In genomic region chr13:13784981-13785783, GRCm38 (mm10) we compare ENCODE assay signal across 8 mouse cellular contexts. TPM values are rescaled to one million over a fixed set of nuclear protein-coding genes. Genes with fewer than 3 reads are reported as not detected.
DNase-seq lines count a peak whose midpoint lies in the region; ATAC-seq lines count a peak whose summit lies in the region.

No protein-coding gene starts in this region.

- no peak for DNase-seq in kidney, adult 9 months
- peak; percentile 71 for DNase-seq in R1 (ENCODE audit: low read depth, low spot score)
- peak; percentile 67 for DNase-seq in embryonic facial prominence, embryonic 10.5 days (ENCODE audit: low spot score)
- peak; percentile 48 for DNase-seq in hindbrain, embryonic 11.5 days (ENCODE audit: low spot score)
- peak; percentile 51 for DNase-seq in splenic B cell, adult 2 months (ENCODE audit: low read depth, low spot score)
- DNase-seq in cerebellum, postnatal 36 days = no peak

- WGBS in kidney, embryonic 14.5 days = 2% methylated on average over 30 of the region's 30 CpGs
- 2% methylated on average over 30 of the region's 30 CpGs for WGBS in embryonic facial prominence, embryonic 10.5 days
- 1% methylated on average over 30 of the region's 30 CpGs for WGBS in hindbrain, embryonic 11.5 days
- WGBS in liver, embryonic 15.5 days (ENCODE audit: insufficient replicate concordance) = 1% methylated on average over 30 of the region's 30 CpGs

- no peak overlapping the region for H3K9ac ChIP-seq in kidney, embryonic 14.5 days (ENCODE audit: low read depth, low read length)
- no peak overlapping the region for H3K9ac ChIP-seq in hindbrain, embryonic 11.5 days (ENCODE audit: low read depth, low read length)
- H3K9ac ChIP-seq in liver, embryonic 15.5 days = no peak overlapping the region

- H3K4me3 ChIP-seq in kidney, embryonic 14.5 days (ENCODE audit: low read length) = peak overlapping the region; percentile 55
- H3K4me3 ChIP-seq in embryonic facial prominence, embryonic 10.5 days = peak overlapping the region; percentile 69
- peak overlapping the region; percentile 59 for H3K4me3 ChIP-seq in hindbrain, embryonic 11.5 days (ENCODE audit: low read depth, low read length)
- peak overlapping the region; percentile 44 for H3K4me3 ChIP-seq in liver, embryonic 15.5 days (replicated peaks)

- peak; percentile 79 for ATAC-seq in kidney, embryonic 14.5 days (ENCODE audit: low FRiP score, low TSS enrichment)
- peak; percentile 19 for ATAC-seq in hindbrain, embryonic 11.5 days (ENCODE audit: low FRiP score)
- ATAC-seq in liver, embryonic 15.5 days (ENCODE audit: insufficient read depth) = peak; percentile 44; the same call in 1 of the 2 replicates

- peak overlapping the region; percentile 97 for H3K4me2 ChIP-seq in kidney, embryonic 14.5 days (replicated peaks; ENCODE audit: low read depth, low read length)
- peak overlapping the region; percentile 90 for H3K4me2 ChIP-seq in hindbrain, embryonic 11.5 days (replicated peaks; ENCODE audit: low read depth, low read length)
- peak overlapping the region; percentile 71 for H3K4me2 ChIP-seq in liver, embryonic 15.5 days

- no peak overlapping the region for H3K27ac ChIP-seq in kidney, embryonic 14.5 days (ENCODE audit: low read depth, low read length)
- no peak overlapping the region for H3K27ac ChIP-seq in embryonic facial prominence, embryonic 10.5 days (replicated peaks)
- no peak overlapping the region for H3K27ac ChIP-seq in hindbrain, embryonic 11.5 days (ENCODE audit: low read depth, low read length)
- H3K27ac ChIP-seq in liver, embryonic 15.5 days (replicated peaks) = no peak overlapping the region

- no peaks in the 10 kb centered on the region for H3K36me3 ChIP-seq in kidney, embryonic 14.5 days (ENCODE audit: control insufficient read depth, insufficient read depth, low read length)
- no peaks in the 10 kb centered on the region for H3K36me3 ChIP-seq in embryonic facial prominence, embryonic 10.5 days (replicated peaks)
- H3K36me3 ChIP-seq in hindbrain, embryonic 11.5 days (ENCODE audit: control insufficient read depth, insufficient read depth, low read length) = no peaks in the 10 kb centered on the region
- H3K36me3 ChIP-seq in liver, embryonic 15.5 days (replicated peaks) = no peaks in the 10 kb centered on the region
- no peaks in the 10 kb centered on the region for H3K36me3 ChIP-seq in splenic B cell, adult 2 months (ENCODE audit: control insufficient read depth, insufficient read depth, low read length, poor library complexity, severe bottlenecking)

- H3K4me1 ChIP-seq in kidney, embryonic 14.5 days (ENCODE audit: control insufficient read depth, insufficient read depth, low read length) = peaks cover 17% of the 10 kb centered on the region
- peaks cover 19% of the 10 kb centered on the region for H3K4me1 ChIP-seq in embryonic facial prominence, embryonic 10.5 days
- H3K4me1 ChIP-seq in hindbrain, embryonic 11.5 days (replicated peaks; ENCODE audit: control insufficient read depth, insufficient read depth, low read length) = 0 out of 2 replicates have a peak, but pooled peaks cover 3% of the 10 kb centered on the region
- H3K4me1 ChIP-seq in liver, embryonic 15.5 days (replicated peaks) = peaks cover 16% of the 10 kb centered on the region

- H3K9me3 ChIP-seq in kidney, embryonic 14.5 days (ENCODE audit: control insufficient read depth, low read length) = no peaks in the 10 kb centered on the region
- H3K9me3 ChIP-seq in embryonic facial prominence, embryonic 10.5 days = no peaks in the 10 kb centered on the region
- no peaks in the 10 kb centered on the region for H3K9me3 ChIP-seq in hindbrain, embryonic 11.5 days (ENCODE audit: control insufficient read depth, low read length)
- H3K9me3 ChIP-seq in liver, embryonic 15.5 days (replicated peaks) = no peaks in the 10 kb centered on the region

- peaks cover 39% of the 10 kb centered on the region for H3K27me3 ChIP-seq in kidney, embryonic 14.5 days (ENCODE audit: control insufficient read depth, insufficient read depth, low read length)
- H3K27me3 ChIP-seq in embryonic facial prominence, embryonic 10.5 days (replicated peaks; ENCODE audit: low read depth, poor library complexity, severe bottlenecking) = peaks cover 59% of the 10 kb centered on the region
- peaks cover 17% of the 10 kb centered on the region for H3K27me3 ChIP-seq in hindbrain, embryonic 11.5 days (ENCODE audit: control insufficient read depth, insufficient read depth, low read length)
- H3K27me3 ChIP-seq in liver, embryonic 15.5 days = peaks cover 56% of the 10 kb centered on the region
- no peaks in the 10 kb centered on the region; the same call in 1 of the 2 replicates for H3K27me3 ChIP-seq in splenic B cell, adult 2 months (ENCODE audit: control insufficient read depth, insufficient read depth, low read length, poor library complexity, severe bottlenecking)

RNA-seq across cellular contexts. Expression of gene Gng4, which starts 1.3 kb away (rescaled TPM):
- polyA plus RNA-seq in kidney, embryonic 14.5 days (2014; fragmentation: Nextera tagmentation; extraction: Ambion mirVana) = 0.19 and 0.24 TPM in 2 replicates
- polyA plus RNA-seq in embryonic facial prominence, embryonic 10.5 days (2016; fragmentation: Nextera tagmentation; extraction: Ambion mirVana) = 0.42 and 0.74 TPM in 2 replicates
- 2.6 and 3.5 TPM in 2 replicates for polyA plus RNA-seq in hindbrain, embryonic 11.5 days (2014; fragmentation: Nextera tagmentation; extraction: Ambion mirVana)
- 0.02 and 0.03 TPM in 2 replicates for polyA plus RNA-seq in liver, embryonic 15.5 days (2015; fragmentation: Nextera tagmentation; extraction: Ambion mirVana)

Comparison
In these comparisons a context has a peak if more than half of its experiments do, and no peak if none do; other contexts are left out.
1. ATAC-seq: peak in every context shown above with its lines; median percentile 79 in kidney, embryonic 14.5 days; 44 in liver, embryonic 15.5 days; 19 in hindbrain, embryonic 11.5 days.
2. DNase-seq: peak in R1 (single experiment), embryonic facial prominence, embryonic 10.5 days (single experiment), hindbrain, embryonic 11.5 days (single experiment) and splenic B cell, adult 2 months (single experiment); none in kidney, adult 9 months (single experiment) and cerebellum, postnatal 36 days (0 of 2).
3. Peak in every context shown above with its lines, with median percentiles within 50 percentile points of each other: H3K4me2 ChIP-seq and H3K4me3 ChIP-seq.